In genomic region chr2:152415786-152416185, GRCm38 (mm10) we compare ENCODE assay signal across 11 mouse cellular contexts. TPM values are rescaled to one million over a fixed set of nuclear protein-coding genes. Genes with fewer than 3 reads are reported as not detected.
A peak's percentile ranks its signal among the peaks of the same experiment; 100 is the strongest.
DNase-seq lines count a peak whose midpoint lies in the region; ATAC-seq and TF ChIP-seq lines count a peak whose summit lies in the region.
"Had no signal": no experiment of that assay in that cellular context is flagged by ENCODE, and none has a peak within 500 bp of the region (broad histone marks: within the 10 kb centered on the region; RNA-seq: fewer than 3 reads in every experiment).

No protein-coding gene starts in this region.

- H3K9me3 ChIP-seq in lung, embryonic 16.5 days (ENCODE audit: control insufficient read depth, low read length): peaks cover 6% of the 10 kb centered on the region; the same call in 1 of the 2 replicates
- peaks cover 3% of the 10 kb centered on the region; the same call in 1 of the 2 replicates for H3K9me3 ChIP-seq in liver, embryonic 14.5 days (ENCODE audit: control insufficient read depth, low read length)

- peak overlapping the region; percentile 88 for H3K4me2 ChIP-seq in lung, embryonic 16.5 days (ENCODE audit: low read depth, low read length)
- H3K4me2 ChIP-seq in liver, embryonic 14.5 days (ENCODE audit: low read depth): peak overlapping the region; percentile 90; the same call in 1 of the 2 replicates

- no peak overlapping the region for H3K4me3 ChIP-seq in cerebellum, adult 2 months (replicated peaks; ENCODE audit: insufficient read depth, low read depth, low read length)
- H3K4me3 ChIP-seq in lung, embryonic 16.5 days (ENCODE audit: low read length): peak overlapping the region; percentile 68
- no peak overlapping the region for H3K4me3 ChIP-seq in liver, embryonic 14.5 days (ENCODE audit: insufficient read depth in 1 of 2, low read depth in 2 of 2, low read length in 2 of 2)
- H3K4me3 ChIP-seq: myocyte had no signal

- 0 out of 2 replicates have a peak overlapping the region, but pooled peaks have one; percentile 96 for H3K27ac ChIP-seq in cerebellum, adult 2 months (ENCODE audit: insufficient read depth, low read length)
- H3K27ac ChIP-seq in lung, embryonic 16.5 days (ENCODE audit: low read length): peak overlapping the region; percentile 100
- no peak overlapping the region for H3K27ac ChIP-seq in liver, embryonic 14.5 days

- WGBS in cerebellum, adult 2 months: 97% methylated on average over 3 of the region's 3 CpGs
- WGBS in lung, embryonic 16.5 days: 87% methylated on average over 3 of the region's 3 CpGs
- WGBS in liver, embryonic 14.5 days (ENCODE audit: insufficient replicate concordance): 90% methylated on average over 3 of the region's 3 CpGs

- peak overlapping the region; percentile 100 for H3K9ac ChIP-seq in lung, embryonic 16.5 days (ENCODE audit: low read length)
- H3K9ac ChIP-seq in liver, embryonic 14.5 days (replicated peaks): no peak overlapping the region

- H3K4me1 ChIP-seq in cerebellum, adult 2 months (ENCODE audit: control insufficient read depth, insufficient read depth, low read length): peaks cover 13% of the 10 kb centered on the region
- peaks cover 15% of the 10 kb centered on the region for H3K4me1 ChIP-seq in lung, embryonic 16.5 days (replicated peaks; ENCODE audit: control insufficient read depth, insufficient read depth, low read length)
- peaks cover 11 to 26% of the 10 kb centered on the region in 2 experiments for H3K4me1 ChIP-seq in liver, embryonic 14.5 days (replicated peaks; ENCODE audit: control insufficient read depth in 2 of 2, insufficient read depth in 2 of 2, low read length in 1 of 2)

- DNase-seq in cerebellum, adult 2 months: no peak
- no peak for DNase-seq in cerebellum, postnatal 4 days (ENCODE audit: low spot score in 2 of 2)
- no peak for DNase-seq in lung, postnatal 25 days (ENCODE audit: low spot score)
- no peak for DNase-seq in liver, embryonic 14.5 days (ENCODE audit: low read depth in 3 of 3, low spot score in 3 of 3)
- DNase-seq in left cerebral cortex, postnatal 10 days (ENCODE audit: extremely low spot score in 1 of 2, low spot score in 2 of 2): no peak
- DNase-seq in urinary bladder, adult 2 months (ENCODE audit: low spot score): no peak
- no peak for DNase-seq in adrenal gland, postnatal 10 days
- DNase-seq: gastrocnemius, adult 2 months had no signal

- TF ChIP-seq EP300 in liver, embryonic 14.5 days (IDR thresholded peaks at IDR 0.05; ENCODE audit: low read depth): no peak

- no peak for TF ChIP-seq CTCF in cerebellum, adult 2 months (IDR thresholded peaks at IDR 0.05; ENCODE audit: borderline replicate concordance, insufficient read depth, low read depth, low read length)
- TF ChIP-seq CTCF in liver, embryonic 14.5 days (IDR thresholded peaks at IDR 0.05; ENCODE audit: low read depth): no peak

- ATAC-seq in lung, embryonic 16.5 days (ENCODE audit: low read depth): no peak
- ATAC-seq in liver, embryonic 14.5 days (ENCODE audit: insufficient read depth): no peak

- no peak for TF ChIP-seq POLR2A in cerebellum, adult 2 months (IDR thresholded peaks at IDR 0.05; ENCODE audit: borderline replicate concordance, insufficient read depth, low read length)

- no peaks in the 10 kb centered on the region for H3K36me3 ChIP-seq in lung, embryonic 16.5 days (ENCODE audit: control insufficient read depth, insufficient read depth, low read length)
- peaks cover 5% of the 10 kb centered on the region; the same call in 1 of the 2 replicates for H3K36me3 ChIP-seq in liver, embryonic 14.5 days (replicated peaks; ENCODE audit: control insufficient read depth, insufficient read depth, low read depth)

- intact Hi-C loops in left cerebral cortex, postnatal 10 days (cut with DNase I): no loop called here

- H3K27me3 ChIP-seq in cerebellum, adult 2 months (ENCODE audit: control insufficient read depth, insufficient read depth, low read length): no peaks in the 10 kb centered on the region; the same call in 1 of the 2 replicates
- no peaks in the 10 kb centered on the region for H3K27me3 ChIP-seq in lung, embryonic 16.5 days (ENCODE audit: control insufficient read depth, insufficient read depth, low read depth, low read length)
- H3K27me3 ChIP-seq in liver, embryonic 14.5 days (ENCODE audit: control insufficient read depth, insufficient read depth, low read length): no peaks in the 10 kb centered on the region

RNA-seq across cellular contexts. Expression of gene 6820408C15Rik, which starts 0.4 kb away (rescaled TPM):
- 2.6 and 3.9 TPM in 2 replicates for polyA plus RNA-seq in cerebellum, adult 2 months (2012; rRNA removed)
- 8.5 and 10.5 TPM in 2 replicates for polyA plus RNA-seq in lung, embryonic 16.5 days (2015; fragmentation: Nextera tagmentation; extraction: Ambion mirVana)
- 0.15 and 0.19 TPM in 2 replicates for polyA plus RNA-seq in liver, embryonic 14.5 days (2012; rRNA removed)
- polyA plus RNA-seq in liver, embryonic 14.5 days (2014; fragmentation: Nextera tagmentation; extraction: Ambion mirVana): 0.11 and 0.23 TPM in 2 replicates
- 1 to 10 TPM; 3.4 to 3.7 TPM for total RNA-seq in left cerebral cortex, postnatal 10 days (2021)
- polyA plus RNA-seq in urinary bladder, adult 2 months (2012; rRNA removed): 0.40 and 0.45 TPM in 2 replicates
- under 1 TPM; 0.42 to 0.79 TPM for total RNA-seq in adrenal gland, postnatal 10 days (2021)
- total RNA-seq: gastrocnemius, adult 2 months had no signal
- polyA plus RNA-seq: myocyte had no signal

RNA-seq across cellular contexts. Expression of gene Zcchc3, which starts 1.0 kb away (rescaled TPM):
- 10.7 and 11.9 TPM in 2 replicates for polyA plus RNA-seq in cerebellum, adult 2 months (2012; rRNA removed)
- 22.2 and 25.9 TPM in 2 replicates for polyA plus RNA-seq in lung, embryonic 16.5 days (2015; fragmentation: Nextera tagmentation; extraction: Ambion mirVana)
- polyA plus RNA-seq in liver, embryonic 14.5 days (2012; rRNA removed): 7.6 and 9.1 TPM in 2 replicates
- polyA plus RNA-seq in liver, embryonic 14.5 days (2014; fragmentation: Nextera tagmentation; extraction: Ambion mirVana): 8.7 and 10.7 TPM in 2 replicates
- total RNA-seq in left cerebral cortex, postnatal 10 days (2021): 10 to 100 TPM; 10.6 to 10.9 TPM
- 8.7 and 9.7 TPM in 2 replicates for polyA plus RNA-seq in urinary bladder, adult 2 months (2012; rRNA removed)
- 10 to 100 TPM in 1 of 2 experiments, 1 to 10 TPM in 1; 9.4 to 11.1 TPM for total RNA-seq in adrenal gland, postnatal 10 days (2021)
- polyA plus RNA-seq: myocyte had no signal

RNA-seq across cellular contexts. Expression of gene Sox12, which starts 17.9 kb away (rescaled TPM):
- polyA plus RNA-seq in cerebellum, adult 2 months (2012; rRNA removed): 11.1 and 12.1 TPM in 2 replicates
- polyA plus RNA-seq in lung, embryonic 16.5 days (2015; fragmentation: Nextera tagmentation; extraction: Ambion mirVana): 7.4 and 8.1 TPM in 2 replicates
- 4.4 TPM in 2 replicates for polyA plus RNA-seq in liver, embryonic 14.5 days (2012; rRNA removed)
- 1.4 and 1.9 TPM in 2 replicates for polyA plus RNA-seq in liver, embryonic 14.5 days (2014; fragmentation: Nextera tagmentation; extraction: Ambion mirVana)
- 10 to 100 TPM; 35.3 to 38.0 TPM for total RNA-seq in left cerebral cortex, postnatal 10 days (2021)
- polyA plus RNA-seq in urinary bladder, adult 2 months (2012; rRNA removed): 8.6 and 12.6 TPM in 2 replicates
- total RNA-seq in adrenal gland, postnatal 10 days (2021): 10 to 100 TPM; 15.7 to 22.7 TPM

RNA-seq across cellular contexts. Expression of gene Nrsn2, which starts 39.3 kb away (rescaled TPM):
- 124 and 142 TPM in 2 replicates for polyA plus RNA-seq in cerebellum, adult 2 months (2012; rRNA removed)
- polyA plus RNA-seq in lung, embryonic 16.5 days (2015; fragmentation: Nextera tagmentation; extraction: Ambion mirVana): 0.40 and 0.62 TPM in 2 replicates
- polyA plus RNA-seq in liver, embryonic 14.5 days (2012; rRNA removed): not detected in 2 replicates
- polyA plus RNA-seq in liver, embryonic 14.5 days (2014; fragmentation: Nextera tagmentation; extraction: Ambion mirVana): not detected in 2 replicates
- 10 to 100 TPM; 37.5 to 53.4 TPM for total RNA-seq in left cerebral cortex, postnatal 10 days (2021)
- polyA plus RNA-seq in urinary bladder, adult 2 months (2012; rRNA removed): not detected in 2 replicates
- 1 to 10 TPM; 1.8 to 2.8 TPM for total RNA-seq in adrenal gland, postnatal 10 days (2021)
- total RNA-seq: gastrocnemius, adult 2 months had no signal
- polyA plus RNA-seq: myocyte had no signal

RNA-seq across cellular contexts. Expression of gene Defb23, which starts 48.6 kb away (rescaled TPM):
- polyA plus RNA-seq in cerebellum, adult 2 months (2012; rRNA removed): not detected in 2 replicates
- not detected in 2 replicates for polyA plus RNA-seq in lung, embryonic 16.5 days (2015; fragmentation: Nextera tagmentation; extraction: Ambion mirVana)
- not detected in 2 replicates for polyA plus RNA-seq in liver, embryonic 14.5 days (2012; rRNA removed)
- polyA plus RNA-seq in liver, embryonic 14.5 days (2014; fragmentation: Nextera tagmentation; extraction: Ambion mirVana): not detected in 2 replicates
- total RNA-seq in left cerebral cortex, postnatal 10 days (2021): not detected
- not detected in 2 replicates for polyA plus RNA-seq in urinary bladder, adult 2 months (2012; rRNA removed)
- not detected for total RNA-seq in adrenal gland, postnatal 10 days (2021)
- total RNA-seq: gastrocnemius, adult 2 months; layer of hippocampus, postnatal 25 days had no signal
- polyA plus RNA-seq: myocyte had no signal
